Mouse (Mus musculus) kidney, embryonic 16.5 days (tissue): ENCODE results near the gene Satb2. TPM values are rescaled to one million over a fixed set of nuclear protein-coding genes. Genes with fewer than 3 reads are reported as not detected.

ENCODE experiments used
- ATAC-seq: fragments of 200-750 bp; cut with Nextera tagmentation; 2 replicates; pipeline ENCODE4 v1.8.0; 2017; ENCODE audit warnings: moderate TSS enrichment; ENCODE audit not compliant: low FRiP score, low TSS enrichment
- H3K27ac ChIP-seq: fragments of 300-500 bp; sonication (generic); 2 replicates; pipeline ENCODE4 v1.5.1; 2014; ENCODE audit warnings: low read length
- H3K27me3 ChIP-seq: fragments of 300-500 bp; sonication (generic); 2 replicates; pipeline ENCODE4 v1.6.1; 2014; ENCODE audit warnings: low read length, control low read depth, mixed read lengths; ENCODE audit not compliant: insufficient read depth
- H3K36me3 ChIP-seq: fragments of 300-500 bp; sonication (generic); 2 replicates; pipeline ENCODE4 v1.6.1; 2014; ENCODE audit warnings: low read length, control low read depth, mixed read lengths; ENCODE audit not compliant: insufficient read depth
- H3K4me1 ChIP-seq: fragments of 300-500 bp; sonication (generic); 2 replicates; pipeline ENCODE4 v1.6.1; 2014; ENCODE audit warnings: low read length, control low read depth, mixed read lengths; ENCODE audit not compliant: insufficient read depth
- H3K4me2 ChIP-seq: fragments of 300-500 bp; sonication (generic); replicated peaks from 2 replicates; pipeline ENCODE4 v1.6.1; 2014; ENCODE audit warnings: low read depth, low read length
- H3K4me3 ChIP-seq: fragments of 300-500 bp; sonication (generic); 2 replicates; pipeline ENCODE4 v1.5.1; 2014; ENCODE audit warnings: mild to moderate bottlenecking, low read length
- H3K9ac ChIP-seq: fragments of 300-500 bp; sonication (generic); replicated peaks from 2 replicates; pipeline ENCODE4 v1.6.1; 2014; ENCODE audit warnings: low read length
- H3K9me3 ChIP-seq: fragments of 300-500 bp; sonication (generic); 2 replicates; pipeline ENCODE4 v1.6.1; 2016; ENCODE audit warnings: low read length, control low read depth
- WGBS: fragments of 180-500 bp; shearing (Covaris S2); extraction: QIAGEN DNeasy Blood & Tissue Kit; methylation state at CpG from one replicate; pipeline ENCODE4 v1.1.7; 2014; 5-methylcytosine and 5-hydroxymethylcytosine counted together
- polyA plus RNA-seq: library from polyadenylated mRNA; unstranded; fragments of >200 nt; fragmentation: Nextera tagmentation; extraction: Ambion mirVana; gene quantifications from 2 replicates; pipeline ENCODE4 v1.2.1, GENCODE M21; 2015

Gene Satb2
- polyA plus RNA-seq, 1 experiment from 2014 or later, result 1.6 TPM

- H3K9me3 ChIP-seq, result no peaks in the 10 kb centered on the region
- no peaks in the 10 kb centered on the region for H3K27me3 ChIP-seq
- H3K9ac ChIP-seq, result no peak overlapping the region
- H3K4me1 ChIP-seq, result no peaks in the 10 kb centered on the region
- WGBS, result 87% methylated on average over 4 of the region's 4 CpGs
- H3K4me3 ChIP-seq, result no peak overlapping the region
- ATAC-seq, result no peak
- no peak overlapping the region for H3K27ac ChIP-seq
- H3K4me2 ChIP-seq, result no peak overlapping the region
- H3K36me3 ChIP-seq, result no peaks in the 10 kb centered on the region
These were observed 39.0 kb downstream of the Satb2 start for GRCm38 (mm10) chr1:56939432-56939831.

DNA sequence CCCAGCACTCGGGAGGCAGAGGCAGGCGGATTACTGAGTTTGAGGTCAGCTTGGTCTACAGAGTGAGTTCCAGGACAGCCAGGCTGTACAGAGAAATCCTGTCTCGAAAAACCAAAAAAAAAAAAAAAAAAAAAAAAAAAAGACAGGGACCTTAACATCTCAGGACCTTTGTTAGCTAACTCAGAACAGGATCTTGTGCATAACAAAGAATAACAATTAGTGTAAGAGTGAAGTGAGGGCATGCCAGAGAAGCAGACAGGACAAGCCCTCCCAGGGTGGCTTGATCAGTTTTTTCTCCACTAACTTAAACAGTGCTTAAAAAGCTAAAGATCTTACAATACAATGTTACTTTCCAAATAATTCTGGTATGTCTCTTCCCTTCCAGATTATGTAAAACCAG lies 40.0 kb downstream of the Satb2 start:
- Histone ChIP-seq H3K9me3 (no peaks in the 10 kb centered on the region), H3K4me2 (no peak overlapping the region), H3K36me3 (no peaks in the 10 kb centered on the region), H3K27ac (no peak overlapping the region), H3K9ac (no peak overlapping the region), H3K27me3 (no peaks in the 10 kb centered on the region), H3K4me1 (no peaks in the 10 kb centered on the region), H3K4me3 (no peak overlapping the region)
- WGBS, result 84% methylated on average over 3 of the region's 3 CpGs
- no peak for ATAC-seq

DNA sequence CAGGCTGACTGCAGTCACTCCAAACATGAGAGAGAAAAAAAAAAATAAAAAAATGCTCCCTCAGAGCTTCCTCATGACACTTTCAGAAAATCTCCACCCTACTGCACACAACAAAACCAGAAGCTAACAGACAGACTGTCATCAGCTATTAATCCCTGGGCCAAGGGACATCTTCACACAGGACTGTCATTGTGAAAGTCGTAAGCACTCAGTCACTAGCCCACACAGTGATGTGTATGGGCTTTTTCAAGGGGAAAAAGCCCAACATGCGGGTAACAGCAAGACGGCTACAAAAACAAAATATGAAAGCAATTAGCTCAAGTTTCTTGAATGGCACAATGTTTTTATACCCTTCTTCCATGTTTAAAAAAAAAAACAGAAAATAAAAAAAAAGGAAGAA lies 41.9 kb downstream of the Satb2 start:
- ATAC-seq, result no peak
- Histone ChIP-seq H3K9me3 (no peaks in the 10 kb centered on the region), H3K36me3 (no peaks in the 10 kb centered on the region), H3K27ac (no peak overlapping the region), H3K27me3 (no peaks in the 10 kb centered on the region), H3K4me1 (no peaks in the 10 kb centered on the region), H3K4me3 (no peak overlapping the region), H3K9ac (no peak overlapping the region), H3K4me2 (no peak overlapping the region)
- WGBS, result 74% methylated on average over 3 of the region's 3 CpGs

- Histone ChIP-seq H3K27ac (no peak overlapping the region), H3K9me3 (no peaks in the 10 kb centered on the region), H3K9ac (no peak overlapping the region), H3K27me3 (no peaks in the 10 kb centered on the region), H3K4me1 (no peaks in the 10 kb centered on the region), H3K4me3 (no peak overlapping the region), H3K36me3 (no peaks in the 10 kb centered on the region), H3K4me2 (no peak overlapping the region)
- ATAC-seq, result no peak
- 32% methylated on average over 9 of the region's 9 CpGs for WGBS
These were observed 44.6 kb downstream of the Satb2 start for GRCm38 (mm10) chr1:56933821-56934220.

GRCm38 (mm10) chr1:56930096-56930495 lies 48.4 kb downstream of the Satb2 start:
- no peaks in the 10 kb centered on the region for H3K9me3 ChIP-seq
- no peaks in the 10 kb centered on the region for H3K27me3 ChIP-seq
- H3K4me2 ChIP-seq, result no peak overlapping the region
- no peak overlapping the region for H3K4me3 ChIP-seq
- H3K36me3 ChIP-seq, result no peaks in the 10 kb centered on the region
- no peak overlapping the region for H3K9ac ChIP-seq
- H3K27ac ChIP-seq, result no peak overlapping the region
- ATAC-seq, result no peak
- WGBS, result 83% methylated on average over 4 of the region's 4 CpGs
- H3K4me1 ChIP-seq, result no peaks in the 10 kb centered on the region

- H3K27ac ChIP-seq, result no peak overlapping the region
These were observed 49.7 kb downstream of the Satb2 start for GRCm38 (mm10) chr1:56928731-56929130.

DNA sequence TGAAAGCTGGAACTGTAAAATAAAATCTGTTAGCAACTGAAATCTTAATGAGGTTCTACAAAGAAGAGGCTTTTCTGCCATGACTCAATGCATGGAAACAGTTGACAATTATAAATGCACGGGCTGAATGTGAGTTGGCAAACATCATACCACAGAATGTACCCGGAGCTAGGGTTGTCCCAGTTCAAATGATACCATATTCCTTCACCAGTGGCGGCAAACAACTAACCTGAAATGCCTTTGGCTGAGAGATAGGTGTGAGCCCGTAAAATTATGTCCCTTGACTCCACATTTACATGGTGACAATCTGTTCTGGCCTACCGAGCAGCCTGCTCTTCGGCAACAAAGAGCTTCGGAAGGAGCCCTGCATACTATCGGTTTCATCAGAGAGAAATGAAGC lies 58.0 kb downstream of the Satb2 start:
- Histone ChIP-seq H3K4me1 (no peaks in the 10 kb centered on the region), H3K27ac (no peak overlapping the region), H3K4me3 (no peak overlapping the region), H3K27me3 (no peaks in the 10 kb centered on the region), H3K4me2 (no peak overlapping the region), H3K9ac (no peak overlapping the region), H3K9me3 (no peaks in the 10 kb centered on the region), H3K36me3 (no peaks in the 10 kb centered on the region)
- ATAC-seq, result no peak
- 85% methylated on average over 8 of the region's 8 CpGs for WGBS

More at GRCm38 (mm10) chr1:56928731-56929130, 49.7 kb downstream of the Satb2 start:
- WGBS, result 56% methylated on average over 9 of the region's 9 CpGs
- H3K4me1 ChIP-seq, result no peaks in the 10 kb centered on the region
- ATAC-seq, result no peak
- H3K36me3 ChIP-seq, result no peaks in the 10 kb centered on the region
- H3K27me3 ChIP-seq, result no peaks in the 10 kb centered on the region
- no peak overlapping the region for H3K4me3 ChIP-seq
- H3K4me2 ChIP-seq, result no peak overlapping the region
- H3K9me3 ChIP-seq, result no peaks in the 10 kb centered on the region
- no peak overlapping the region for H3K9ac ChIP-seq

DNA sequence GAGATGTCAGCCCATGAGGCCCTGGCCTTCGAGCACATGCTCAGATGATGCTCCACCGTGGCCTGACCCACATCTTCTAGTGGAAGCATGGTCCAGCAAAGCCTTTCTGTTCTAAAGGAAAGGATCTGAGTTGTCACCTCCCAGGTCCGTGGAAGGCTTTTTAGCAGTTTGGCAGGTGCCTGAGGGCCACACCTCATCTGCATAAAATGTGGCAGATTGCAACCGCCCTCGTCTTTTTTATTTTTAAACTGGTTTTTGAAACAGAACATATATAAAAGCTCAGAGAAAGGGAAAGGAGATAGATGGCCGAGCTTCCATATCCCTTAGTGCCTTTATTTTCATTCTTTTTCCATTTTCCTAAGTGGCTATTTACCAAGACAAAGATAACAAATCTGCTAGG lies 64.2 kb downstream of the Satb2 start:
- H3K27ac ChIP-seq, result no peak overlapping the region
- no peaks in the 10 kb centered on the region for H3K27me3 ChIP-seq
- H3K4me1 ChIP-seq, result no peaks in the 10 kb centered on the region
- no peak overlapping the region for H3K9ac ChIP-seq
- 82% methylated on average over 6 of the region's 6 CpGs for WGBS
- no peak overlapping the region for H3K4me2 ChIP-seq
- ATAC-seq, result no peak
- no peaks in the 10 kb centered on the region for H3K9me3 ChIP-seq
- H3K4me3 ChIP-seq, result no peak overlapping the region
- no peaks in the 10 kb centered on the region for H3K36me3 ChIP-seq

GRCm38 (mm10) chr1:56900706-56901287 lies 77.7 kb downstream of the Satb2 start:
- Histone ChIP-seq H3K36me3 (no peaks in the 10 kb centered on the region), H3K4me2 (no peak overlapping the region), H3K27me3 (no peaks in the 10 kb centered on the region), H3K9me3 (no peaks in the 10 kb centered on the region), H3K4me3 (no peak overlapping the region), H3K9ac (no peak overlapping the region), H3K27ac (no peak overlapping the region), H3K4me1 (peaks cover 11% of the 10 kb centered on the region; the same call in 1 of the 2 replicates)
- ATAC-seq, result no peak
- WGBS, result 76% methylated on average over 3 of the region's 3 CpGs

GRCm38 (mm10) chr1:56900187-56900586 lies 78.3 kb downstream of the Satb2 start:
- no peaks in the 10 kb centered on the region for H3K9me3 ChIP-seq
- peaks cover 11% of the 10 kb centered on the region; the same call in 1 of the 2 replicates for H3K4me1 ChIP-seq
- no peaks in the 10 kb centered on the region for H3K27me3 ChIP-seq
- 83% methylated on average over 9 of the region's 9 CpGs for WGBS
- H3K27ac ChIP-seq, result no peak overlapping the region
- no peak overlapping the region for H3K9ac ChIP-seq
- H3K4me2 ChIP-seq, result no peak overlapping the region
- no peaks in the 10 kb centered on the region for H3K36me3 ChIP-seq
- no peak overlapping the region for H3K4me3 ChIP-seq
- no peak for ATAC-seq
